Mouse (Mus musculus) brain, embryonic 14.5 days (tissue): ENCODE measurements around the gene Mybbp1a.
"Not testable (repeated sequence)": the region's sequence is repeated elsewhere in the genome, so short reads cannot be mapped to it uniquely, and the experiment has no call there.

Source experiments
- CTCF ChIP-seq: fragments of 200-500 bp; IDR thresholded peaks from 2 replicates; pipeline ENCODE4 v1.5.1; 2012; ENCODE audit warnings: inconsistent platforms, mild to moderate bottlenecking, moderate library complexity, borderline replicate concordance; ENCODE audit not compliant: insufficient read depth, insufficient read length; ENCODE audit errors: extremely low read depth
- POLR2A ChIP-seq: fragments of 200-500 bp; IDR thresholded peaks from 2 replicates; pipeline ENCODE4 v1.6.1; 2012; ENCODE audit warnings: mild to moderate bottlenecking, inconsistent platforms, borderline replicate concordance; ENCODE audit not compliant: poor library complexity, insufficient read depth, insufficient read length, severe bottlenecking; ENCODE audit errors: extremely low read depth

GRCm38 (mm10) chr11:72440597-72440964, 574 bp upstream of the Mybbp1a start:
- TF ChIP-seq POLR2A, CTCF: not testable (repeated sequence)
